Mouse (Mus musculus) lung, postnatal 25 days (tissue): ENCODE data around the gene Rnf43.
A peak's percentile ranks its signal among the peaks of the same experiment; 100 is the strongest.

Experiments used
- DNase-seq: peaks from one replicate; pipeline ENCODE4 v3.0.0; 2022; ENCODE audit warnings: low spot score

Gene Rnf43

DNA sequence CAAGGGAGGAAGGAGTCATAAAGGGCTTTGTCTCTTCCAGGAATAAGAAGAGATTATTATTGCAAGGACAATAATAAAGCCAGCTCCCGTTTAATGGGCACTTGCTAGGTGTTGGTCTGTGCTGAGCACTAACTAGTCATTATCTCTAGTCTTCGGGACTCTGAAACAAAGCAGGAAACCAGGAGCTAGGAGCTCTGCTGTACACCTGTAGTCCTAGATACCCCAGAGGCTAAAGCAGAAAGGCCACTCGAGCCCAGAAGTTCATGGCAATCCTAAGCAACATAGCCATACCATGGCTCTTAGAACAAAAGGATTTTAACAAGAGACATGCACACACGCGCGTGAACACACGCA, 47.7 kb downstream of the Rnf43 start:
- no peak for DNase-seq

DNA sequence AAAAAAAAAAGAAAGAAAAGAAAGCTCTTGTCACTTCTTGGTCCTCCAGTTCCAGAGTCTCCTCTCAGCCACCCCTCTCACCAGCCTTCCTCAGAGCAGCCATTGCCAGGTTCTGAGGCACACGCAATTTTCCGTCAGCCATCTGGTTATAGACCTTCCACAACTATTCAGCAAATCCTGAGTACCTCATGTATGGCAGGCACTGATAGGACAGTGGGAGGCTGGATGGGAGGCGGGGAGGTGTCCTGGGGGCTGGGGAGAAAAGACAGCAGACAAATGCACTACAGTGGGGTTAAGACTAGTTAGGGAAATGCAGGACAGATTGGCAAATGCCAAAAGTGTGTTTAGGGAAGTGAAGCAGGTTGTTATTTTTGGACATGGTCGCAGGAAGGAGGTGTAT, 49.7 kb downstream of the Rnf43 start:
- no peak for DNase-seq

DNA sequence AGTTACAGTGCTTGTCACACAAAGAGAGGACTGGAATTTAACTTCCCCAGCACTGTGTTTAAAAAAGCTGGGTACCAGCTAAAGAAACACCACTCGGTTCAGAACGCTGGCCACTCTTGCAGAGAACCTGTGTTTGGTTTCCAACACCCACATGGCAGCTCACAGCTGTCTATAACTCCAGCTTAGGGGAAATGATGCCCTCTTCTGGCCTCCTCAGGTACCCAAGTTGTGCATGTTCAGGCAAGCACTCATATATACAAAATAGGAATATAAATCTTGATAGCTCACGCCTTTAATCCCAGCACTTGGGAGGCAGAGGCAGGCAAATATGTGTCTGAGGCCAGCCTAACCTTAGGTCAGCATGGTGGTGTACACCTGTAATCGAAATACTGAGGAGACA, 53.5 kb downstream of the Rnf43 start:
- DNase-seq: no peak

DNA sequence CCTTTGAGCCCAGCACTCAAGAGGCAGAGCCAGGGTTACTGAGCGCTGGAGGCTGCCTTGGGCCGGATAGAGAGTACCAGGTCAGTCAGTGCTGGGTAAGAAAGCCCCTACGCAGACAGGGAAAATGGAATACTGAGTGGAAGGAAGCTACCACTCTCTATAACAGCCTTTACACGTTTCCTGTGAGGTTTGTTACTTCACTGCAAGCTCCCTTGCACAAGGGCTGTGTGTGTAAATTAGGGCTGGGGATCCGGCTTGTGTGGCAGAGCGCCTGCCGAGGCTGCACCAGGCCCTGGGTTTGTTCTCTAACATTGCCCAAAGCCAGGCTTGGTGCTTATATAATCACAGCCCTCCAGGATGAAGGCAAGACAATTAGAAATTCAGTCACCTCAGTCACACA, 57.0 kb downstream of the Rnf43 start:
- no peak for DNase-seq

DNA sequence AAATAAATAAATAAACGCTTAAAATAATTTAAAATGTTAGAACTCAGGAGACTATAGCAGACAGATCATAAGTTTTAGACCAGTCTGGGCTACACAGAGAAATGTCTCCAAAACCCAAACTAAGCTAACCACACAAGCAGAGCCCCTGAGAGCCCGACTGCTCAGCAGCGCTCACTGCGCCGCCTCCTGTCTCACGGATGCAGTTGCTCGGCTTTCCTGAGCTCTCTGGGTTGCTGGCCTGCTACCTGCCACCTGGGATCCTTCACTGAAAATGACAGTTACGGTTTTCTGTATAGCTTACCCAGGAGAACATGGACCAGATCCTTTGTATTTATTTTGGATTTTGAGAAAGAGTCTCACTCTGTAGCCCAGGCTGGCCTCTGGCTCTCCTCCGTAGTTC, 57.8 kb downstream of the Rnf43 start:
- DNase-seq: no peak

GRCm38 (mm10) chr11:87720839-87721238, 58.3 kb downstream of the Rnf43 start:
- DNase-seq: peak; percentile 36

- no peak for DNase-seq
Observed at GRCm38 (mm10) chr11:87722168-87722567, 59.6 kb downstream of the Rnf43 start.

GRCm38 (mm10) chr11:87722891-87723290, 60.4 kb downstream of the Rnf43 start:
- no peak for DNase-seq

- no peak for DNase-seq
Observed at GRCm38 (mm10) chr11:87725515-87725914, 63.0 kb downstream of the Rnf43 start.

GRCm38 (mm10) chr11:87725964-87726562, 63.5 kb downstream of the Rnf43 start:
- DNase-seq: no peak

- no peak for DNase-seq
Observed at GRCm38 (mm10) chr11:87727021-87727420, 64.5 kb downstream of the Rnf43 start.

GRCm38 (mm10) chr11:87727471-87727870, 64.9 kb downstream of the Rnf43 start:
- DNase-seq: no peak

GRCm38 (mm10) chr11:87728850-87729592, 66.5 kb downstream of the Rnf43 start:
- DNase-seq: no peak

GRCm38 (mm10) chr11:87729593-87730185, 67.2 kb downstream of the Rnf43 start:
- DNase-seq: no peak

- DNase-seq: no peak
Observed at GRCm38 (mm10) chr11:87730652-87731310, 68.3 kb downstream of the Rnf43 start.

- DNase-seq: no peak
Observed at GRCm38 (mm10) chr11:87734346-87734745, 71.8 kb downstream of the Rnf43 start.

DNA sequence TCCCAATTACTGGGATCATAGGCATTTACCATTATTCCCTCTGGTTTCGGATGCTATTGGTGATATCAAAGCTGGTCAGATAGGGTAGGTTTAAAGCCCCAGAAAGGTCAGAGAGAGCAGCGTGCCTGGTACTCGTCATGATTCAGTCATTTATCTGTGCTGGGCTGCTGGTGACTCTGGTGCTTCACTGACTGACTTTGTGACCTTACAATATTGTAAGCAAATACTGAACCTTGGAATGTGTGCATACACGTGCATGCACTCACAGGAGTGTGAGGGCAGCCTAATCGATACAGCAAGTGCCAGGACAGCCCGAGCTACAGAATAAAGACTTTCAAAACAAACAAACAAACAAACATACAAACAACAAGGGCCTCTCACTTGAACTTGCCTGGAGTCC, 73.2 kb downstream of the Rnf43 start:
- DNase-seq: no peak

DNA sequence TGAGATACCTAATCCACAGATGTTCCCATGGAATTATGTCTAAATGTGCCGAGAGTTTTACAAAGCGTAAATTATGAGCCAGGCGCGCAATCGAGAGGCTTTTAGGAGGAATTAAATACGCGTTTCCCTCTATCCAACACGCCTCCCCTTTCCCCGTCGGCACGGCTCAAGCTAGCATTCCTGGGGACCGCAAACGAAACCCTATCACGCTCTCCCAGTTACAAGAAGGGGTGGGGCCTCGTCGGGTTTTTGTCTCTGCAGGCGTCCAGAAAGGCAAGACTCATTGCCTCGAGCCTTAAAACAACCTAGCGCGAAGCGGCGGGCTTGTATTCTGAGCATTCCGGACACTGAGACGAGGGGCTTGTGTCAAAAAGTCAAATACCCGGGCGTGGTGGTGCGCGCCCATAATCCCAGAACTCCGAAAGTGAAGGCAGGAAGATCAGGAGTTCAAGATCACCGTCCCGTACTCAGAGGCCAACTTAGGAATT, 74.2 kb downstream of the Rnf43 start:
- peak; percentile 63 for DNase-seq

DNA sequence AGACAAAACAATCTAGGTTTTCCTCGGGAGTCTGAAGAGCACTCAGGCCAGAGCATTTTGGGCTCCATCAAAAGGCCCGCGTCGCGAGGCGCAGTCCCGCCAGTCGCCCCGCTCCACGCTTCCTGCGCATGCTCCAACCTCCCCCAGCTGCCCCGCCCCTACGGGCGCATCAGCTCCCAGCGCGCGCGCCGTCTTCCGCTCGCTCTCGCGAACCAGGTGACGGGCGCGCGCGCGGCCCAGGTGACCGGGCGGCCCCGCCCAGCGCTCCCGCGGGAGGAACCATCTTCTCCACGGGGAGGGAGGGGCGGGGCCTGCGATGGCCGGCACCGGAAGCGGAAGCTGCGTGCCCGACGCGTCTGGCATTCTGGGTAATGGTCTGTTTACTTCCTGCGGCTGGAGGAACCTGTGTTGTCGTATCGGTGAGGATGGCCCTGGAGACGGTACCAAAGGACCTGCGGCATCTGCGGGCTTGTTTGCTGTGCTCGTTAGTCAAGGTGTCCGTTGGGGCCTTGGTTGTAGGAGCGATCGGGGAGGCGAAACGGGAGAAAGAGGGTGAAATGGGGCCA, 74.7 kb downstream of the Rnf43 start, which contains the start of gene Supt4a:
Supt4a (plus strand) TSS at position 378 of the 566 bp plus-strand sequence.
- peak; percentile 94 for DNase-seq

GRCm38 (mm10) chr11:87743691-87744090, 81.2 kb downstream of the Rnf43 start:
- DNase-seq: no peak

GRCm38 (mm10) chr11:87744964-87745363, 82.4 kb downstream of the Rnf43 start:
- peak; percentile 65 for DNase-seq
